Mouse (Mus musculus): ENCODE data around the gene Trim54.

The Trim54 gene

GRCm38 (mm10) chr5:31179766-31180630, 63.5 kb downstream of the Trim54 start, which contains the start of the genes Gm29609 and Gtf3c2:
Gm29609 (minus strand) TSS chr5:31179911.
Gtf3c2 (minus strand) TSS chr5:31180144.
- ATAC-seq (ENCODE audit: insufficient number of reproducible peaks, low FRiP score, low TSS enrichment) = peak; percentile 98

DNA sequence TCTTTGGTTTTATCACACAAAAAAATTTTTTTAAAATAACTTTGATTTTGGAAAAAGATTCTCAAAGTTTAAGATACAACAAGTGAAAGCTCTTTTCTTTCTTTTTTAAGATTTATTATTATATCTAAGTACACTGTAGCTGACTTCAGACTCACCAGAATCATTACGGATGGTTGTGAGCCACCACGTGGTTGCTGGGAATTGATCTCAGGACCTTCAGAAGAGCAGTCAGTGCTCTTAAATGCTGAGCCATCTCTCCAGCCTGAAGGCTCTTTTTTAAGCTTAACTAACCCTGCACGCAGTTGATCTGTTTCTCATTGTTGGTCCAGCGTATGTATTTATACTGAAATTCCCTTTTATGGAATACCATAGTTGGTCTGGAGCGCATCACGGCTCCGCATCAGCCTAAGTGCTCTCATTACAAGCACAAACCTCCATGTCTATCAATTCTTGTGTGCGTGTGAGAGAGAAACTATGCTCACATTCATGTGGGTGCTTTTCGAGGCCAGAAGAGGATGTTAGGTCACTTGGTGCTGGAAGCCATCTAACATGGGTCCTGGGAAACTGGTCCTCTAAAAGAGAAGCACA, 64.8 kb downstream of the Trim54 start:
- no peak for ATAC-seq (ENCODE audit: insufficient number of reproducible peaks, low FRiP score, low TSS enrichment)

- ATAC-seq (ENCODE audit: insufficient number of reproducible peaks, low FRiP score, low TSS enrichment) = no peak
These were observed 67.2 kb downstream of the Trim54 start for GRCm38 (mm10) chr5:31183678-31184077.
